Mouse (Mus musculus) forebrain, embryonic 12.5 days (tissue): Measurements from ENCODE around the gene Pgls. TPM values are rescaled to one million over a fixed set of nuclear protein-coding genes. Genes with fewer than 3 reads are reported as not detected.

Experiments used
- ATAC-seq: fragments of 200-750 bp; cut with Nextera tagmentation; 2 replicates; pipeline ENCODE4 v1.8.0; 2017; ENCODE audit warnings: moderate TSS enrichment; ENCODE audit not compliant: low FRiP score
- H3K27ac ChIP-seq: fragments of 300-500 bp; sonication (generic); 2 replicates; pipeline ENCODE4 v1.5.1; 2016; ENCODE audit warnings: mild to moderate bottlenecking
- H3K27me3 ChIP-seq: fragments of 300-500 bp; sonication (generic); 2 replicates; pipeline ENCODE4 v1.6.1; 2016; ENCODE audit warnings: mild to moderate bottlenecking
- H3K36me3 ChIP-seq: fragments of 300-500 bp; sonication (generic); replicated peaks from 2 replicates; pipeline ENCODE4 v1.6.1; 2016; ENCODE audit warnings: mild to moderate bottlenecking
- H3K4me1 ChIP-seq: fragments of 300-500 bp; sonication (generic); 2 replicates; pipeline ENCODE4 v1.6.1; 2016
- H3K4me2 ChIP-seq: fragments of 300-500 bp; sonication (generic); 2 replicates; pipeline ENCODE4 v1.6.1; 2016; ENCODE audit warnings: mild to moderate bottlenecking, moderate library complexity
- H3K4me3 ChIP-seq: fragments of 300-500 bp; sonication (generic); replicated peaks from 2 replicates; pipeline ENCODE4 v1.5.1; 2016; ENCODE audit warnings: mild to moderate bottlenecking
- H3K9ac ChIP-seq: fragments of 300-500 bp; sonication (generic); 2 replicates; pipeline ENCODE4 v1.6.1; 2016; ENCODE audit warnings: mild to moderate bottlenecking
- H3K9me3 ChIP-seq: fragments of 300-500 bp; sonication (generic); 2 replicates; pipeline ENCODE4 v1.6.1; 2016
- WGBS: fragments of 180-500 bp; shearing (Covaris S2); methylation state at CpG from one replicate; pipeline ENCODE4 v1.1.7; 2016; 5-methylcytosine and 5-hydroxymethylcytosine counted together
- polyA plus RNA-seq: library from polyadenylated mRNA; unstranded; fragments of >200 nt; fragmentation: Nextera tagmentation; extraction: Ambion mirVana; gene quantifications from 2 replicates; pipeline ENCODE4 v1.2.1, GENCODE M21; 2016

The Pgls gene
- polyA plus RNA-seq, 1 experiment from 2014 or later, result 208 TPM

DNA sequence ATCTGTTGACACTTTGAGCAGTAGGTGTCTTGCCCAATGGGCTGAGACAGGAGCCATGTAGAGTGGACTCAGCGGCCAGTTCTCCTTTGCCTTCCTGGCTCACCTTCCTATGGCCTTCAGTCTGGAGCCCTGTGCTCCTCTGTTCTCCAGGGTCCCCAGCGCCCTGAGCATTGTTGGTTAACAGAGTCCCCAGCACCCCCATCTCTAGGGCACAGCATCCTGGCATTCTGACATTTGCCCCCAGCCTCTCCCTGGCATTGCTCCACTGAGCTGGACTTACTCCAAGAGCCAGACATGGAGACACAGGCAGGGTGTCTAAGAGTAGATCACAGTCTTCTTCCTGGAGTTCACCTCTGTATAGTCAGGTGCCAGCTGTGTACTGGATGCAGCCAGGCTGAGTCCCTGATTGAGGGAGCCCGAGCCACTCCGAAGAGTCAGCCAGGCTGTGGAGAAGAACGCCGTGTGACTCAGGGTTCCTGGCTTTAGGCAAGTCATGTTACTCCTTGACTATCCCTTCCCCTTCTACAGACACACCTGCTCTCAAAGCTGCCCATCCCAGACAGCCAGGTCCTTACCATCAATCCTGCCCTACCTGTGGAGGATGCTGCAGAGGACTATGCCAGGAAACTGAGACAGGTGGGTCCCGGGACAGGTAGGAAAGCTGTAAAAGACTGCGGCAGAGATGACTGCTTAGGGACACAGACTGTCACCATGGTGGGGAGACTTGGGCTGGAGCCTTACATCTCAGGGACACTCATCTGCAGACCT, 1.8 kb downstream of the Pgls start:
- H3K4me1 ChIP-seq, result peaks cover 28% of the 10 kb centered on the region
- H3K27me3 ChIP-seq, result 0 out of 2 replicates have a peak, but pooled peaks cover 6% of the 10 kb centered on the region
- H3K27ac ChIP-seq, result no peak overlapping the region
- no peak overlapping the region for H3K9ac ChIP-seq
- 94% methylated on average over 8 of the region's 8 CpGs for WGBS
- H3K4me3 ChIP-seq, result no peak overlapping the region
- 0 out of 2 replicates have a peak overlapping the region, but pooled peaks have one; percentile 93 for H3K4me2 ChIP-seq
- no peaks in the 10 kb centered on the region for H3K9me3 ChIP-seq
- H3K36me3 ChIP-seq, result no peaks in the 10 kb centered on the region; the same call in 1 of the 2 replicates
- ATAC-seq, result no peak

DNA sequence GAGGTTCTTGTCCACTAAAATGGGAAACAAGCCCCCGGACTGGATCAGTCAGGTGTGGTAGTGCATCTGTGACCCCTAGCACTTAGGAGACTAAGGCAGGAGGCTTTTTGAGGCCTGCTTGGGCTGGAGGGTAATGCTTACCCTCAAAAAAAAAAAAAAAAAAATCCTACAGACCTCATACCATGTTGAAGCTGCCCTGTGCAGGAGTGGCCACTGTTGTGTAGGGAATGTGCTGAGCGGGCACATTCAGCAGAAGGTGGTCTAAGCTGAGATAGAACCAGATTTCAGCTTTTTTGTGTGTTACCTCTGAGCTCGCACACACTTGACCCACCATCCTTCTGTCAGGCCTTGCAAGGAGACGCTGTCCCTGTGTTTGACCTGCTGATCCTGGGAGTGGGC, 2.3 kb downstream of the Pgls start:
- Histone ChIP-seq H3K27ac (no peak overlapping the region), H3K4me1 (peaks cover 28% of the 10 kb centered on the region), H3K9ac (no peak overlapping the region), H3K36me3 (peaks cover 3% of the 10 kb centered on the region), H3K27me3 (0 out of 2 replicates have a peak, but pooled peaks cover 10% of the 10 kb centered on the region), H3K4me2 (no peak overlapping the region), H3K9me3 (no peaks in the 10 kb centered on the region), H3K4me3 (no peak overlapping the region)
- 94% methylated on average over 4 of the region's 4 CpGs for WGBS
- ATAC-seq, result no peak

DNA sequence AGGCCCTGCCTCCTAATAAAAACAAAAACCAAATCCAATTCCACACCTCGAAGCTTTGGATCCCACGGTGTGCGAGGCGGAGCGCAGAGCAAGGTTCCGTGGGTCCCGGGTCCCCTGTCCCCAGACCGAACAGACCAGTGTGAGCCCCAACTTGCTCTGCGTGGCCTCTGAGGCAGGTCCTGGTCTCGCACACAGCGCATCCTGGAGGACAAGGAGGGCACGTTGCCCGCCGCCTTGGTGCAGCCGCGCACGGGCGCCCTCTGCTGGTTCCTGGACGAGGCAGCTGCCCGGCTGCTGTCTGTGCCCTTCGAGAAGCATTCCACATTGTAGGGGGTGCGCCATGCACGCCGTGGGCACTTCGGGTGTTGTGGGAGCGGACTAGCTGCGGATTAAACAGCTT, 3.9 kb downstream of the Pgls start:
- H3K9me3 ChIP-seq, result no peaks in the 10 kb centered on the region
- H3K4me2 ChIP-seq, result no peak overlapping the region
- no peak overlapping the region for H3K27ac ChIP-seq
- H3K27me3 ChIP-seq, result peaks cover 14% of the 10 kb centered on the region
- no peak overlapping the region; the same call in 1 of the 2 replicates for H3K4me3 ChIP-seq
- peak; percentile 30 for ATAC-seq
- H3K9ac ChIP-seq, result no peak overlapping the region
- peaks cover 26% of the 10 kb centered on the region for H3K4me1 ChIP-seq
- WGBS, result 8% methylated on average over 27 of the region's 27 CpGs
- H3K36me3 ChIP-seq, result peaks cover 3% of the 10 kb centered on the region

DNA sequence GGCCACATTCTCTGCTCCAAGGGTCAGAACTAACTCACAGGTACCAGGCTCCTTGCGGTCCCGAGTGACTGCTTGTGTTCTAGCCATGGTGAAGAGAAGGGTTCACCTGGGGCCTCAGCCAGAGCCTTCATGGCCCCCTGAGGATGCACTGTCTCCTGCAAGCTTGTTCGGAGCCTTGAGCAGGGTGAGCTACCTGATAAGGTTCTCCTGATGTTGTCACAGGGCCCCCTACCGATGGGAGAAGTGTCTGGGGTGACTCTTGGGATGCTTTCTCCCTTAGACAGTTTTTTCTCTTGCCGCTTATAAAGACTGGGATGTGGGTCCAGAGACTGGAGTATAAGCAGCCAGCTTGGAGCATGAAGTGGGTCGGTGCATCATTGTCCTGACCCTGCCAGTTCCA, 4.4 kb downstream of the Pgls start:
- WGBS, result 61% methylated on average over 6 of the region's 6 CpGs

DNA sequence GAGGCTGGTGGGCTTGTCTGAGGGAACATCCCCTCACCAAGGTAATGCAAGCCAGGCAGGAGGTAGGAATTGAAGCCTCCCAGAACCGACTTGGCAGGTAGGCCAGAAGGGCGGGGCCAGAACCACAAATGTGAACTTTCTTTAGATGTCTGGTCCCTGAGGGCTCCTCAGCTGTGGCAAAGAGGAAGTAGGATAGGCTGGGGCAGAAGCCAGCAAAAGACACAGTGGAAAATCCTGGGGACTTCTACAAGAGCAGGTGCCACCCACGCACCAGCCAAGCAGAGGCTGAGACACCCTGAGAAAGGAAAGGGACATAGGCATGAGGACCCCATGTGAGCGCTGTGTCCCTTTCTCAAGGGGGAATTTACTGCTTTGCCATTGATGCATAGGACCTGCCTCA, 4.8 kb downstream of the Pgls start:
- no peak for ATAC-seq
- 84% methylated on average over 4 of the region's 4 CpGs for WGBS

More for the DNA sequence above, 4.4 kb downstream of the Pgls start:
- Histone ChIP-seq H3K4me3 (no peak overlapping the region; the same call in 1 of the 2 replicates), H3K27me3 (peaks cover 18% of the 10 kb centered on the region), H3K9me3 (no peaks in the 10 kb centered on the region), H3K4me1 (peaks cover 21% of the 10 kb centered on the region), H3K36me3 (peaks cover 3% of the 10 kb centered on the region), H3K4me2 (no peak overlapping the region), H3K9ac (no peak overlapping the region), H3K27ac (0 out of 2 replicates have a peak overlapping the region, but pooled peaks have one; percentile 36)
- no peak for ATAC-seq

DNA sequence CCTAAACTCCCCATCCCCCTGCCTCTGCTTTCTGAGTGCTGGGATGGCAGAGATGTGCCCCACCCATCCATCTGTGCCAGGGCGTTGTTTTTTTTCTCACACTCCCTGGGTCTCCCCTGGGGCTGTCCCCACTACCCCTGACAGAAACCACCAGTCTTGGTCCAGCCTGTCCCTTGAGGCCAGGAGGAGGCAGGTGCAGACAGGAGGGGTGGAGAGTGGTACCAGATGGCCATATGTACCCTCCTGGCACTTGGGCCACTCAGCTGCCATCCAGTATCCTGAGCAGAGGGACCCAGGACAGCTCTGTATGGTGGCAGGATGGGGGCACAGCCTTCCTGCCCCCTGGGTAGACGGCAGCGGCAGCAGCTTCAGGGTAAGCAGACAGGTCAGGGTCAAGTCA, 5.5 kb downstream of the Pgls start, which contains the start of gene Fam129c:
Fam129c (plus strand) TSS at position 198 of the 400 bp plus-strand sequence.
- H3K27me3 ChIP-seq, result peaks cover 28% of the 10 kb centered on the region
- no peak for ATAC-seq
- H3K4me1 ChIP-seq, result peaks cover 22% of the 10 kb centered on the region
- 0 out of 2 replicates have a peak within 1 kb of the TSS, but pooled peaks have one; percentile 36 for H3K27ac ChIP-seq
- no peaks in the 10 kb centered on the region for H3K9me3 ChIP-seq
- no peak within 1 kb of the TSS for H3K4me2 ChIP-seq
- H3K9ac ChIP-seq, result no peak within 1 kb of the TSS
- 88% methylated on average over 3 of the region's 3 CpGs for WGBS
- peaks cover 3% of the 10 kb centered on the region for H3K36me3 ChIP-seq
- H3K4me3 ChIP-seq, result no peak within 1 kb of the TSS

More for the DNA sequence above, 4.8 kb downstream of the Pgls start:
- H3K36me3 ChIP-seq, result peaks cover 3% of the 10 kb centered on the region
- H3K4me1 ChIP-seq, result peaks cover 19% of the 10 kb centered on the region
- H3K9me3 ChIP-seq, result no peaks in the 10 kb centered on the region
- H3K27me3 ChIP-seq, result peaks cover 22% of the 10 kb centered on the region
- H3K4me2 ChIP-seq, result no peak overlapping the region
- H3K9ac ChIP-seq, result no peak overlapping the region
- H3K4me3 ChIP-seq, result no peak overlapping the region
- no peak overlapping the region for H3K27ac ChIP-seq

DNA sequence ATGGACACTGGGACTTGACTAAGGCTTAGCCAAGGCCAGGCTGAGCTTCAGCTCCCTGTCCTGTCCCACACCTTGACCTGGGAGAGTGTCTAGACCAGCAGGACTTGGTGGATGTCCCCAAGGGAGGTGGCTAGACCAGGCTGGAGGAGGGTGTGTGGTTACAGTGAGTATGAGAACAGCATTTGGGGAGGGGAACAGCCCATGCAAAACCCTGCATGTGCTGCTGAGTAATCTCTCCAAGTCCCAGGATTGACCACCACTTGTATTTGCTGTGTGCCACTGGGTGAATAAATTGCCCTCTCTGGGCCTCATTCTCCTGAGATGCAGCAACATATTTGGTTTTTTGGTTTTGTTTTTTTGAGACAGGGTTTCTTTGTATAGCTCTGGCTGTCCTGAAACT, 6.4 kb downstream of the Pgls start:
- no peak for ATAC-seq
- H3K4me3 ChIP-seq, result no peak overlapping the region
- peaks cover 3% of the 10 kb centered on the region for H3K36me3 ChIP-seq
- no peak overlapping the region for H3K4me2 ChIP-seq
- peaks cover 37% of the 10 kb centered on the region for H3K27me3 ChIP-seq
- no peak overlapping the region for H3K9ac ChIP-seq
- H3K9me3 ChIP-seq, result no peaks in the 10 kb centered on the region
- H3K27ac ChIP-seq, result no peak overlapping the region
- peaks cover 22% of the 10 kb centered on the region for H3K4me1 ChIP-seq

DNA sequence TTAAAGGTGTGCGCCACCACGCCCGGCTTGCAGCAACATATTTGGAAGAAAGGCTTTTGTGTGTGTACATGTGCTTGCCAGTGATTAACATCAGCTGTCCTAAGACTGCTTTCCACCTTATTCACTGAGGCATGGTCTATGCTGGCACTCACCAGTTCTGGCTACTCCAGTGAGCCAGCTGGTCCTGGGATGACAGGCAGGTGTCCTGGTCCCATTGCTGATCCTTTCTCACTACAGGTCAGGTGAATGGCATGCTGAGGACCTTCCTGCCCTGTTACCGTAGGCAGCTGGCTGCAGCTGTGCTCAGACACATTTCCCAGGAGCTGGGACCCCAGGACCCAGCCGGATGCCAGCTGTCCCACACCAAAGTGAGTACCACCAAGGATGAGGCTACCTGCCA, 6.9 kb downstream of the Pgls start:
- Histone ChIP-seq H3K4me3 (no peak overlapping the region), H3K9ac (no peak overlapping the region), H3K4me1 (peaks cover 20% of the 10 kb centered on the region), H3K9me3 (no peaks in the 10 kb centered on the region), H3K36me3 (peaks cover 3% of the 10 kb centered on the region), H3K27ac (no peak overlapping the region), H3K4me2 (no peak overlapping the region), H3K27me3 (peaks cover 42% of the 10 kb centered on the region)
- ATAC-seq, result no peak
- WGBS, result 95% methylated on average over 5 of the region's 5 CpGs

DNA sequence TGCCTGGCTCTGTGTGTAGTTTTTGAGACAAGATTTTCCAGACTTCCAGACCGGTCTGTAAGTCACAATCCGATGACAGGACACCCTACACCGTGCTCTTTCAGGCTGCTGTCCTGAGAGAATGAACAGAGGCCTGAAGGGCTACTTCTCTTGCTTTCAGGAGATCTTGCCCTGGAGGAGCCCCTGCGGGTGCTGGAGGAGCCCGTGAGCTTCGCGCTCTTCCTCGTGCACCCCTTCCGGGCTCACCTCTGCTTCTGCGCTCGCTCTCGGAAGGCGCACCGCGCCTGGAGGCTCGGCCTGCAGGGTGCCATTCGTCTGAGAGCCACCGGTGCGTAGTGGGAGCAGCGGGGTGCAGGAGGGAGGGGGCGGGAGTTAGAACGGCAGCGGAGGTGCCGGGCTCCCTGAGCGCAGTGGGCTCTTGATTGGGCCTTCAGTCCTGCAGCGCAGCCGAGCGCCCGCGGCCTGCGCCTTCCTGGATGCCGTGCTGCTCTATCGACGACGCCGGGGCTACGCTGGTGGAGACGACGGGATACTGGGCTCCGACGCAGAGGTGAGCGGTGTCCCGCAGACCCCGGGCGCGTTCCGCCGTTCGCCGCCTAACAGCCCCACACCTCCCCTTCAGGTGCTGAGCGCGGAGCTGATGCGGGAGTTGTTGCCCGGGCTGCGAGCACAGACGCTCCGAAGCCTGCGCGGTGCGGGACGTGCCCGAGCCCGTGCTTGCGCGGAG, 10.1 kb downstream of the Pgls start:
- peak; percentile 43 for ATAC-seq
- H3K36me3 ChIP-seq, result peaks cover 3% of the 10 kb centered on the region; the same call in 1 of the 2 replicates

DNA sequence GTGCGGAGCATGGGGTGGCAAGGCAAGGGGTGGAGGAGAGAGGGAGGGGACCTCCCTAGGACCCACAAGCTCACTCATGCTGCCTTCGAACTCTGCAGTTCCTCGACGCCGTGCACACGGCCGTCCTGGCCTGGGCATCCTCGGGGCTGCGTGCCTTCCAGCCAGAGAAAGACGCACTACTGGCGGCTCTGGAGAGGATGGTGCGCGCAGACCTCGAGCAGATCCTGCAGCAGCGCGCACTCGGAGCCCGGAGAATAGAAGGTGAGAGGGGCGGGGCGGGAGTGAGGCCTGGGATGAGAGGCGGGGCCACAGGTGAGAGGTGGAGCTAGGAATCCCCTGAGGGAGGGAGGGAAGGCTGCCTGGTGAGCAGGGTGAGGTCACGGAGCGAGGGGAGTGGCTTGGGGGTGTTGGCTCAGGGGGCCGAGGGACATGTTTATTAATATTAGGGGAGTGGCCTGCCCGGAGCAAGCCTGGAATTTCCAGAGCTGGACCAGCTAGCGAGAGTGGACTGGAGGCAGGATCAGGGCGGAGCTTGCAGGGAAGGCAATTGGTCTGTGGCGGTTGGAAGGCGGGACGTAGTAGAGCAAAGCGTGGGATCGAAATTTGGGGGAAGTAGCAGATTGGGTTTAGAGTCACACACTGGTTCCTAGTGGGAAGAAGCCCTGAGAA, 10.8 kb downstream of the Pgls start:
- Histone ChIP-seq H3K4me2 (peak overlapping the region; percentile 52), H3K4me3 (peak overlapping the region; percentile 32), H3K9me3 (no peaks in the 10 kb centered on the region), H3K36me3 (peaks cover 3% of the 10 kb centered on the region; the same call in 1 of the 2 replicates), H3K9ac (0 out of 2 replicates have a peak overlapping the region, but pooled peaks have one; percentile 22), H3K27me3 (peaks cover 56% of the 10 kb centered on the region), H3K4me1 (peaks cover 13% of the 10 kb centered on the region), H3K27ac (no peak overlapping the region)
- peak; percentile 65 for ATAC-seq
- WGBS, result 1% methylated on average over 32 of the region's 32 CpGs

More for the DNA sequence above, 10.1 kb downstream of the Pgls start:
- Histone ChIP-seq H3K27ac (no peak overlapping the region), H3K9ac (0 out of 2 replicates have a peak overlapping the region, but pooled peaks have one; percentile 22), H3K4me3 (peak overlapping the region; percentile 32), H3K4me2 (peak overlapping the region; percentile 52), H3K9me3 (no peaks in the 10 kb centered on the region), H3K4me1 (peaks cover 13% of the 10 kb centered on the region), H3K27me3 (peaks cover 56% of the 10 kb centered on the region)
- 3% methylated on average over 65 of the region's 65 CpGs for WGBS

DNA sequence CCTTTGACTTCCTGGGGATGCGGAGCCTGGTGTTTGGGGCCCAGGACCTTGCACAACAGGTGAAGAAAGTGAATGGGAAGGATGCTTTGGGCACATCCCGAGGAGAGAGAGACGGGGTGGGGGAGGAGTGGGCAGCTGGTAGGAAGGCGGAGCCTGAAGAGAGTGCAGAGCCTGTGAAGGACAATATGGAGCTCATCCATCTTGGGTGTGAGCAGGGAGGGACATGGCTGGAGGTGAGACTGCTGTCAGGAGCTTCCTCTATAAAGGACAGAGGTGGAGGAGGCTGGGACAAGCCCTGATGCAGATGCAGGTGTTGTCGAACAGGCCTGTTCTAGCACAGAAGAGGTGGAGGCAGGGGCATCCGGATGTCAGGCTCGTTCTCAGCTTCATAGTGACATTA, 12.0 kb downstream of the Pgls start:
- Histone ChIP-seq H3K4me2 (no peak overlapping the region), H3K9ac (no peak overlapping the region), H3K4me3 (no peak overlapping the region), H3K27me3 (peaks cover 54% of the 10 kb centered on the region), H3K36me3 (peaks cover 2% of the 10 kb centered on the region; the same call in 1 of the 2 replicates), H3K4me1 (peaks cover 13% of the 10 kb centered on the region), H3K9me3 (no peaks in the 10 kb centered on the region), H3K27ac (no peak overlapping the region)
- ATAC-seq, result no peak
- WGBS, result 54% methylated on average over 7 of the region's 7 CpGs
